Mouse (Mus musculus): ENCODE data around the gene Gas7. TPM values are rescaled to one million over a fixed set of nuclear protein-coding genes. Genes with fewer than 3 reads are reported as not detected.

The Gas7 gene
- polyA plus RNA-seq, 1 experiment = not detected

DNA sequence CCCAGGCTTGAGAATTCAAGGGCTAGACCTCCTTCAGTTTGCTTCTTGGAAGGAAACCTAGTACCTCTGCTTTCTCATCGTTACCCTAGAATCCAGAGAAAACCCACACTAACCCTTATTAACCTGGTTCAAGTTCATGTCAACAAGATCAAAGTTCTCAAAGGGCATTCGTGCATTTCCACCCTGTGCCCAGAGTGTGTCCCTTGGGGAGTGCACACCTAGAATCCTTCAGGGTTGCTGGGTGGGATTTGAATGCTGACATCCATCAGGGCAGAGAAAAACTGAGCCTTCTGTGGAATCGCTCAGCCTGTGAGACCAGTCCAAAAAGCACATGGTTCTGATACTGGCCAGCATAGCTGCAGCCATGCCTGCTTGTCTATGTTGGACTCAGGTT is 60.7 kb downstream of the Gas7 start:
- no peak for TF ChIP-seq GATA1 (IDR thresholded peaks at IDR 0.05; ENCODE audit: low read length)

DNA sequence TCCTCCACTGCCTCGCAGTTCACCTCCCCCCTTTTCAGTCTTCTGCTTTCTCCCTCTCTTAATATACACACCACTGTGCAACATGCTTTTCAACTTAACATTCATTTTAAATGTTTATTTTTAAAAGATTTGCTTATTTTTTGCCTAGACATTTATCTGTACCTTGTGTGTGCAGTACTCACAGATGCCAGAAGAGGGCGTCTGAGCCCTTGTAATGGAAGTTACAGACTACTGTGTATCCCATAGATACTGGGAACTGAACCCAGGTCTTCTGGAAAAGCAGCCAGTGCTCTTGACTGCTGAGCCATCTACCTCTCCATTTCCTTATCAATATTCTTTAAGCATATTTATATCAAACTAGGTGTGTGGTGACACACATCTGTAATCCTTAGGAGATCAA is 62.5 kb downstream of the Gas7 start:
- no peak for TF ChIP-seq GATA1 (IDR thresholded peaks at IDR 0.05; ENCODE audit: low read length)

DNA sequence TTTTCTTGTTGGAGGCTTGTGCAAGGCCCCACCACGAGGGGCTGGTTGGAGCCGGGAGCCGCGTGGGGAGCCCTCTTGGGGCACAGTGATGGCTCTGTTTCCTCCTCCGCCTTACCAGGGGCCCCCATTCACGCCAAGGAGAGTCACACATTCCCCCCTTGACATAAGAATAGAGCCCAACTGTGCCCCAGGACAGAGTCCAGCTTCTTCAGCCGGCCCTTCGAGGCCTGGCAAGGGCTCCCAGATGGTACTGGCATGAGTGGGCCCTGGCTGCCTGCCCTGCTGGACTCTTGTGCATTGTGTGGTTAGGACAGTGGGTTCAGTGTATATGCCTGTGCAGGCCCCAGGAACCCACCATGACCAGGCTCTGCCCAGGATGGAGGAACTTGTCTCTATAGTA is 63.7 kb downstream of the Gas7 start:
- no peak for TF ChIP-seq GATA1 (IDR thresholded peaks at IDR 0.05; ENCODE audit: low read length)

DNA sequence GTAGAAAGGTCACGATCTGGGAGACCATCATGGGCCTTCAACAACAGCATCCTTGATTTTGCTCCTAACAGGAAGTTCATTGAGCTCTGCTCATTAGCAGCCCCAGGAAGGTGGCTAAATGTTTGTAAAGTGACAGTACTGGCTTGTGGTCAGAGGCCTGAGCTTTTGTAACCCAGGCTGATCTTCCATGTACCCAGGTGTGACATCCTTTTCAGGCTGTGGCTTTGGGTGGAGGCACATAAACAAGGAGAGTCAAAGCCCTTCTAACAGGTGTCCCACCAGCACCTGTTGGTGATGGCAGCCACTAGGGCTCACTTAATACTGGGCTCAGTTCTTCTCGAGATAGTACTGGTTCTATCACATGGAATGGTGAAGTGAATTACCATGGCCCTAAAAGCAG is 67.4 kb downstream of the Gas7 start:
- no peak for TF ChIP-seq GATA1 (IDR thresholded peaks at IDR 0.05; ENCODE audit: low read length)

GRCm38 (mm10) chr11:67523806-67524205 is 68.6 kb downstream of the Gas7 start:
- TF ChIP-seq GATA1 (IDR thresholded peaks at IDR 0.05; ENCODE audit: low read length) = no peak

DNA sequence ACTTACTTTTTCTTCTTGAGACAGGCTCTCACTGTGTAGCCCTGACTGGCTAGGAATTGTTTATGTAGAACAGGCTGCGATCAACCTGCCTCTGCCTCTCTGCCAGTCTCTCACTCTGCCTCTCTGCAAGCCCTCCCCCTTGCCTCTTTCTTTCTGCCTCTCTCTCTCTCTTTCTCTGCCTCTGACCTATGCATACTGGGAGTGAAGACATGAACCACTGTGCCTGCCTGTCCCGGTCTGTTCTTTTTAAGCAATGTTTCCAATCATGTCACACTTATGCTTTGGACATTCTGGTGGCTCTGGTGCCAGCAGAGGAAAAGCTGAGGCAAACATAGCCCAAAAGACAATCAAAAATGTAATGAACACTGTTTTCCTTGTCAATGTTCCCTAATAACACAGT is 69.5 kb downstream of the Gas7 start:
- no peak for TF ChIP-seq GATA1 (IDR thresholded peaks at IDR 0.05; ENCODE audit: low read length)

GRCm38 (mm10) chr11:67525841-67526240 is 70.6 kb downstream of the Gas7 start:
- TF ChIP-seq GATA1 (IDR thresholded peaks at IDR 0.05; ENCODE audit: low read length) = no peak

DNA sequence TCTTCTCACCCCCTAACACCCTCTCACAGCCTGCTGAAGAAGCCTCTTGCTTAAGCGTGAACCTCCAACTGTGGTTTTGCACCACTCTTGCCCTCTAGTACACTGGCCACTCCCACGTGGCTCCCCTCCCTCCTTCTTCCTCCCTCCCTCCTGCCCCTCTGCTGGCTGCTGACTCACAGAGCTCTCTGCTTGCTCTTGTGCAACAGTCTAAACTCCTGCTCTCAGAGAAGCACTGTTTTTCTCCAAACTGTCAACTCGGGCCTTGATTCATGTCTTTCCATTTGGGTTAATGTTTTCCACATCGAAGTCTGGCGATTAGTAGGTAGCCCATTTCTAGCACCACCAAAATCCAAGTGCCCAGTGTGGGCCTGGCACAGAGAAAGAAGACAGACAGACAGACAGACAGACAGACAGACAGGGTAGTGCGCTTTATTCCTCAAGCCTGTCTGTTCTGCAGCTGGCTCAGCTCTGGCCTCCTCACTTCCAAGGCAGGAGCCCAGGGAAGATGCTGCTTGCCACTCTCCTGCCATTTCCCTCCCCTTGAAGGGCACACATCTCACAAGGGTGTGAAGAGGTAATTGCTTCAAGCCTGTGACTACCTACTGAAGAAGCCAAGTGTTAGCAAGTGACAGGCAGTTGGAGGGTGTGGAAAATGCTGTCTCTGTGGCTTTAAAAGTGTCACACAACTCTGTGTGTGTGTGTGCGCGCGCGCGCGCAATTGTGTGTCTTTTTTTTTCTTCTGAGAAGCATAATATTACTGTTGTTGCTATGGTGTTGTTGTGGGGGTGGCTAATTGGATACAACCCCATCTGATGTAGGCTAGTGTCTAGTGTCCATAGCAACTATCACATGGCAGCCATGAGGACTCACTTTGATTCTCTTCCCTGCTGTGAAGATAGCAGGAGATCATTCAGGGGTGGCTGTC is 71.6 kb downstream of the Gas7 start:
- no peak for TF ChIP-seq GATA1 (IDR thresholded peaks at IDR 0.05; ENCODE audit: low read length)

DNA sequence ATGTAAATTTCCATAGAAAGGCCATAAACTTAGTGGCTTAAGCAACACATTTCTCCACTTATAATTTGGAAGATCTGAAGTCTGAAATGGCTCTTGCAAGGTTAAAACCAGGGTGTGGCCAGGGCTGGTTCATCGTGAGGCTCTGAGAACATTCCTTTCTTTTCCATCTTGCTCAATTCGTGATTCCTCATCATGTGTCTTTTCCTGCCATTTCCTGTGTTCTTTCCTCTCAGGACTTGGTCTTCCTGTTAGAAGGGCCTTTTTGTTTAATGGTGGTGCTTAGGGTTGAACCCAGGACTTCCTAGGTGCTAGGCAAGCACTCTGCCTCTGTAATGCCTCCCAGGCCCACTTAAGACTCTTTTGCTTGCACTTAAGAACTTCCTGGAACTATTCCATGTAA is 76.0 kb downstream of the Gas7 start:
- TF ChIP-seq GATA1 (IDR thresholded peaks at IDR 0.05; ENCODE audit: low read length) = no peak

DNA sequence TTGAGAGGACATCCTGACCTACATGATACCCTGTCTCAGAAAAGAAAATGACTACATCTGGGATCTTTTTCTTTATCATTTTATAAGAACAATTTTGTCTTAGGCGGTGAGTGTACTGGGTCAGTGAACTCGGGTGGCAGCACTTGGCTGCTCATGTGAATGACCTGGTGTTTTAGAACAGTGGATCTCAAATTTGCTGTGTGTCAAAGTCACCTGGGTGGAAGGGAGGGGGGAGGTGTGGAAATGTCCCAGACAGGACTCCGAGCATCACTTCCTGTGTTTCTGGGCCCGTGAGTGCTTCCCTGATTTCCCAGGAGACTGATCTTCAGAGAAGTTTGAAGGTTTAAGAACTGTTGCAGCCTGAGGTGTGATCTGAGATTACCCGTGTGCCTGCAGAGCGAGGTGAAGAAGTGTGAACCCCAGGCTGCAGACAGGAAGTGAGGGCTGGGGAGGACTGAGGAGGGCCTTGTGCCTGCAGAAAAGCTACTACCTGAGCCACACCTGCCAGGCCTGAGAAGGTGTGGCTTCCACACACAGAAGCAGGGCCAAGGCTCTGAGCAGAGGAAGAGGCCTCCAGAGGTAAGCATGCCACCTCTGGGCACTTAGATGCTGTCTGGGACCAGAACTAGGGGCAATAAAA is 76.8 kb downstream of the Gas7 start:
- TF ChIP-seq GATA1 (IDR thresholded peaks at IDR 0.05; ENCODE audit: low read length) = no peak

DNA sequence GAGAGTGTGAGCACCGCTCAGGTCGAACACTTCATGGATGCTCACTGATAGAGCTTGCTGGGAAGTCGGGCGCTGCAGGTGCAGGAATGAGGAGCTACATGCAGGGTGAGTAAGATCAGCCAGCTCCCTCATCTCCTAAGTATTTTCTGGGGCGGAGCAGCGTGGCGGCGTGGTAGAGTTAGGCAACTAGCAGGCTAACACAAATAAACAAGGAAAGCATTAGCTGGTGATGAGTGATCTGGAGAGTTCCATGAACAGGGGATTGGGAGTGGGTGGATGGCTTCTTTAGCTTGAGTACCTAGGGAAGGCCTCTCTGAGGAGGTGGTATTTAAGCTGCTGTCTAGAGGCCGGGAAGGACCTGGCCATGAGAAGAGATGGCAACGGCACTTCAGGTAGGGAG is 77.5 kb downstream of the Gas7 start:
- TF ChIP-seq GATA1 (IDR thresholded peaks at IDR 0.05; ENCODE audit: low read length) = no peak

- TF ChIP-seq GATA1 (IDR thresholded peaks at IDR 0.05; ENCODE audit: low read length) = no peak
Measured at GRCm38 (mm10) chr11:67533151-67533550, 77.9 kb downstream of the Gas7 start.

DNA sequence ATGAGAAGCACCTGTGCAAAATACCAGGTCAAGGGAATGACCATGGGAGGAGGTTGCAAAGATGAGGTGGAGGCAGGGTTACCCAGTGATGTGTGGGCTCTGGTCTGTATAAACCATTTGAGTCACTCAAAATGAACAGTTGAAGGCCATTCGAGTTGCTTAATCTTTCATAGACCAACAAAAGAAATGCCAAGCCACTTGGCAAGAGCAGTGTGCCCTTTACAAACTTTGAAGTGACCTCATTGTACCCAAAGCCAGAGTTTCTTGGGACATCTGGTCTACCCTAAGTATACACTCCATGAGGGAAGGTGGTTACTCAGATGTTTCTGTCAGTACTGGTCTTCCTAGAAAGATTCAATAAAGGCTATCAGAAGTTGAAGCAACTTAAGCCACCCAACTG is 80.5 kb downstream of the Gas7 start:
- no peak for TF ChIP-seq GATA1 (IDR thresholded peaks at IDR 0.05; ENCODE audit: low read length)

GRCm38 (mm10) chr11:67536413-67536812 is 81.2 kb downstream of the Gas7 start:
- no peak for TF ChIP-seq GATA1 (IDR thresholded peaks at IDR 0.05; ENCODE audit: low read length)

- no peak for TF ChIP-seq GATA1 (IDR thresholded peaks at IDR 0.05; ENCODE audit: low read length)
Measured at GRCm38 (mm10) chr11:67537353-67537752, 82.1 kb downstream of the Gas7 start.

DNA sequence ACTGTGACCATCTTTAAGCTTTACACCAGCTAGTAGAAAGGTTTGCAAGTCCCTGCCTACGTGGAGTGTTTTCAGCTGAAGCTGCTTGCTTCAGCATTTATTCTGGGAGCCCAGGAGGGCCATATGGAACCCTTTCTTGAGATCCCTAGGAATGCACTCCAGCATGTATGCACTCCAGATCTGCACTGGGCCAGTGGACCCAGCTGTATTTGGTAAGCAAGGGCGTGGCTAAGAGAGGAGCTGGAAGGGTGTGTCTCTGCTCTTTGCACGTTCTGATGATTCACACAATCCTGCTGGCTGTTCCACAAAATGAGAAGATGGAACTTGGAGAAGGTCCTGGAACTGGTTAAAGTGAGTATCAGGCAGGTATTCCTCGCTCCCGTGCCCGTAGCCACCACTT is 83.3 kb downstream of the Gas7 start:
- no peak for TF ChIP-seq GATA1 (IDR thresholded peaks at IDR 0.05; ENCODE audit: low read length)
